Mouse (Mus musculus) C2C12 (cell line): ENCODE measurements around the gene Dlg4. TPM values are rescaled to one million over a fixed set of nuclear protein-coding genes. Genes with fewer than 3 reads are reported as not detected.

ENCODE experiments used
- H3K27me3 ChIP-seq: one replicate; pipeline ENCODE4 v1.6.1; 2011; ENCODE audit not compliant: control insufficient read depth, insufficient read depth, insufficient read length
- H3K36me3 ChIP-seq: one replicate; pipeline ENCODE4 v1.6.1; 2011; ENCODE audit not compliant: control insufficient read depth, insufficient read depth
- H3K4me3 ChIP-seq: one replicate; pipeline ENCODE4 v1.5.1; 2011; ENCODE audit warnings: mild to moderate bottlenecking, control low read depth; ENCODE audit not compliant: poor library complexity, insufficient read depth, severe bottlenecking
- H3K79me2 ChIP-seq: one replicate; pipeline ENCODE4 v1.6.1; 2011; ENCODE audit not compliant: control insufficient read depth, insufficient read depth
- H3K79me3 ChIP-seq: one replicate; pipeline ENCODE4 v1.6.1; 2011; ENCODE audit warnings: low read depth, control low read depth
- H3ac ChIP-seq: one replicate; pipeline ENCODE3; 2011; ENCODE audit warnings: low read depth; ENCODE audit not compliant: control insufficient read depth, insufficient read length
- CEBPB ChIP-seq: IDR thresholded peaks from one replicate; pipeline ENCODE4 v1.6.1; 2011; ENCODE audit warnings: low read depth, mild to moderate bottlenecking, control low read depth, moderate library complexity
- CTCF ChIP-seq: IDR thresholded peaks from one replicate; pipeline ENCODE4 v1.5.1; 2011; ENCODE audit not compliant: control insufficient read depth, insufficient read depth, insufficient read length
- FOSL1 ChIP-seq: IDR thresholded peaks from one replicate; pipeline ENCODE4 v1.8.0; 2011; ENCODE audit warnings: mild to moderate bottlenecking, low read length; ENCODE audit not compliant: poor library complexity, insufficient read depth, severe bottlenecking
- MAX ChIP-seq: IDR thresholded peaks from one replicate; pipeline ENCODE4 v1.6.1; 2011; ENCODE audit warnings: mild to moderate bottlenecking, control low read depth
- MYOD1 ChIP-seq: IDR thresholded peaks from one replicate; pipeline ENCODE4 v1.6.1; 2011; ENCODE audit warnings: low read depth; ENCODE audit not compliant: control insufficient read depth, insufficient read length
- MYOG ChIP-seq: IDR thresholded peaks from one replicate; pipeline ENCODE4 v1.6.1; 2011; ENCODE audit not compliant: control insufficient read depth, insufficient read length; ENCODE audit errors: extremely low read depth
- USF1 ChIP-seq: IDR thresholded peaks from one replicate; pipeline ENCODE4 v1.6.1; 2011; ENCODE audit warnings: low read depth, mild to moderate bottlenecking, control low read depth, moderate library complexity
- long read RNA-seq, 2 experiments: library from polyadenylated mRNA; unstranded; transcript quantifications; one replicate each; pipeline ENCODE4 v2.0.0; 2019 to 2020
- polyA plus RNA-seq: library from polyadenylated mRNA; unstranded; fragments of >200 nt; fragmentation: generic; extraction: Trizol; gene quantifications from one replicate; pipeline ENCODE4 v1.2.1, GENCODE M21; 2012; ENCODE audit warnings: missing spikeins

Gene Dlg4
- 25.3 TPM for polyA plus RNA-seq
- long read RNA-seq, experiment 1, partial matches to known transcripts, result 4 of 8 reads
- long read RNA-seq, experiment 1, other reads (novel, unspliced or antisense), result 4 of 8 reads
- long read RNA-seq, experiment 2, partial matches to known transcripts, result 3 of 7 reads
- long read RNA-seq, experiment 2, other reads (novel, unspliced or antisense), result 4 of 7 reads

DNA sequence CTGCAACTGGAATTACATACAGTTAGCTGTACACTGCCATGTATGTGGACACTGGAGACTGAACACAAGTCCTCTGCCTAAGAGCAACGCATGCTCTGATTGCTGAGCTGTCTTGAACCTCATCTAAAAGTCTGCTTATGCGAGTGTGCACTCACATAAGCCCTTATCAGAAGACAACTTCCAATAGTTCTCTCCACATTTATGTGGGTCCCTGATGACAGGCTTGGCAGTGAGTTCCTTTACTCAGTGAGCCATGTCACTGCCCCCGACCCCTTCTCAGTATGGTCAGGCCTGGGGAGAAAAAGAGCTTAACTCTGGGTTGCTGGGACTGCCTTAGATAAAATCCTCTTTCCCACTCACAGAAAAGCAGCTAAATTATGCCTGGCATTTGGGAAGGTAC is at the start of gene Dlg4:
Gene Dlg4 (plus strand): TSS at position 274 of the 400 bp plus-strand sequence.
- H3K79me3 ChIP-seq, result peaks cover 18% of the 10 kb centered on the region
- no peaks in the 10 kb centered on the region for H3K27me3 ChIP-seq
- no peak for TF ChIP-seq CEBPB
- TF ChIP-seq MAX, result no peak
- TF ChIP-seq MYOD1, result no peak
- no peak for TF ChIP-seq CTCF
- TF ChIP-seq FOSL1, result no peak
- TF ChIP-seq MYOG, result no peak
- TF ChIP-seq USF1, result no peak
- no peak within 1 kb of the TSS for H3ac ChIP-seq
- H3K79me2 ChIP-seq, result peaks cover 49% of the 10 kb centered on the region
- peaks cover 23% of the 10 kb centered on the region for H3K36me3 ChIP-seq
- peak within 1 kb of the TSS; percentile 90 for H3K4me3 ChIP-seq

- H3K79me3 ChIP-seq, result no peaks in the 10 kb centered on the region
- peaks cover 50% of the 10 kb centered on the region for H3K36me3 ChIP-seq
- H3K27me3 ChIP-seq, result peaks cover 17% of the 10 kb centered on the region
- no peaks in the 10 kb centered on the region for H3K79me2 ChIP-seq
- TF ChIP-seq CEBPB, result no peak
- no peak for TF ChIP-seq CTCF
- no peak for TF ChIP-seq MYOG
- TF ChIP-seq FOSL1, result no peak
- TF ChIP-seq MYOD1, result no peak
- TF ChIP-seq MAX, result no peak
- TF ChIP-seq USF1, result no peak
- no peak overlapping the region for H3K4me3 ChIP-seq
- no peak overlapping the region for H3ac ChIP-seq
Measured at GRCm38 (mm10) chr11:69968793-69969192, 47.9 kb upstream of the Dlg4 start.

DNA sequence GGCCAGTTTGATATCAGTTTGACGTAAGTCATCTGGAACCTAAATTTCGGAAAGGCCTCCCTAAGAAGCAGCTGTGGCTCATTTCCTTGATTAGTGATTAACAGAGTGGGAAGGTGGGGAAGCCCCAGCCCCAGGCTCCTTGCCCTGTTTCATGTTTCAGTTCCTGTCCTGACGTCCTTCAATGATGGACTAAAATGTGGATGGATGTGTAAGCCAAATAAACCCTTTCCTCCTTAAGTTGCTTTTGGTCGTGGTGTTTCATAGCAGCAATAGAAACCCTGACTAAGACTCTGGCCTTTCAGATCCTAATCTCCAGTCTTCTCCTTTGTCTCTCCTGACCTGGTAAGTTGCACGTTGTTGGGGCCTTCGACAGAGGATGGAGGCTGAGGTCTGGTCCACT is 46.5 kb upstream of the Dlg4 start:
- peaks cover 10% of the 10 kb centered on the region for H3K27me3 ChIP-seq
- no peak for TF ChIP-seq MYOD1
- TF ChIP-seq USF1, result no peak
- no peaks in the 10 kb centered on the region for H3K79me2 ChIP-seq
- peaks cover 65% of the 10 kb centered on the region for H3K36me3 ChIP-seq
- no peaks in the 10 kb centered on the region for H3K79me3 ChIP-seq
- H3K4me3 ChIP-seq, result no peak overlapping the region
- H3ac ChIP-seq, result no peak overlapping the region

GRCm38 (mm10) chr11:69970775-69971174 is 46.0 kb upstream of the Dlg4 start:
- Histone ChIP-seq H3ac (no peak overlapping the region), H3K79me2 (no peaks in the 10 kb centered on the region)

GRCm38 (mm10) chr11:69974907-69975306 is 41.8 kb upstream of the Dlg4 start:
- Histone ChIP-seq H3K79me2 (peaks cover 28% of the 10 kb centered on the region), H3K27me3 (no peaks in the 10 kb centered on the region), H3K79me3 (peaks cover 26% of the 10 kb centered on the region), H3K36me3 (peaks cover 75% of the 10 kb centered on the region), H3K4me3 (no peak overlapping the region), H3ac (no peak overlapping the region)
- no peak for TF ChIP-seq CTCF
- TF ChIP-seq MYOD1, result no peak
- TF ChIP-seq USF1, result no peak
- TF ChIP-seq MAX, result no peak
- no peak for TF ChIP-seq CEBPB
- no peak for TF ChIP-seq FOSL1
- no peak for TF ChIP-seq MYOG

More at GRCm38 (mm10) chr11:69970775-69971174, 46.0 kb upstream of the Dlg4 start:
- TF ChIP-seq CTCF (no peak), MYOG (no peak), USF1 (no peak), MYOD1 (no peak), MAX (no peak), FOSL1 (no peak), CEBPB (no peak)
- H3K27me3 ChIP-seq, result peaks cover 7% of the 10 kb centered on the region
- no peak overlapping the region for H3K4me3 ChIP-seq
- H3K36me3 ChIP-seq, result peaks cover 69% of the 10 kb centered on the region
- H3K79me3 ChIP-seq, result no peaks in the 10 kb centered on the region

GRCm38 (mm10) chr11:69976271-69976670 is 40.5 kb upstream of the Dlg4 start:
- TF ChIP-seq MAX (no peak), MYOG (no peak), CTCF (no peak), USF1 (no peak), FOSL1 (no peak), MYOD1 (no peak), CEBPB (no peak)
- Histone ChIP-seq H3ac (no peak overlapping the region), H3K79me3 (peaks cover 31% of the 10 kb centered on the region), H3K4me3 (no peak overlapping the region), H3K27me3 (no peaks in the 10 kb centered on the region), H3K36me3 (peaks cover 70% of the 10 kb centered on the region), H3K79me2 (peaks cover 34% of the 10 kb centered on the region)
